Mouse (Mus musculus) left cerebral cortex, postnatal 25 days (tissue): ENCODE data around the gene Cdkal1. TPM values are rescaled to one million over a fixed set of nuclear protein-coding genes. Genes with fewer than 3 reads are reported as not detected.

Experiments
- DNase-seq, 2 experiments: peaks; one replicate each; pipeline ENCODE4 v3.0.0; 2022; ENCODE audit warnings: low spot score in 2 of 2, mixed read lengths in 1 of 2
- intact Hi-C: fragments of 180-260 bp; cut with DNase I; formaldehyde crosslinking; loops from one replicate; pipeline ENCODE4 v1.15.1; 2025
- total RNA-seq, 2 experiments: library from RNA; stranded (reverse); gene quantifications; 2 replicates each; pipeline ENCODE4 v1.2.3; 2021

Gene Cdkal1
- total RNA-seq, 2 experiments from 2014 or later = 20.0 to 20.1 TPM

DNA sequence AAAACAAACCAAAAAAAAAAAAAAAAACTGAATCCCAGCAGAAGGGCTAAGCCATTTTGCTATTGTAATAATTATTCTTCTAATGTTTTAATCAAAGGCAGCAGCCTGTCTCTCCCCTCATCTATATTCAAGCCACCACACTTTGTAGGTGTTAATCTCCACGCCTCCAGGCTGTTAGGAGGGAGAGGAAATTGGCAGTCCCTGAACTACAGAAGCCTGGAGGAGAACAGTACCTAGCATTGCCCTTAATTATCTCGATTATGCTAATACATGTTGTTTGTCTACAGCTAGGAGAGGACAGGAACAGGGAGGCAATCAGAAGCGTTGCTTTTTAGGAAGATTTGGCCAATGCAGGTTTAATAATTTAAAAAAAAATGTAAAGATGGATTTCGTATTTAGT is 659.8 kb downstream of the Cdkal1 start:
- DNase-seq = no peak

DNA sequence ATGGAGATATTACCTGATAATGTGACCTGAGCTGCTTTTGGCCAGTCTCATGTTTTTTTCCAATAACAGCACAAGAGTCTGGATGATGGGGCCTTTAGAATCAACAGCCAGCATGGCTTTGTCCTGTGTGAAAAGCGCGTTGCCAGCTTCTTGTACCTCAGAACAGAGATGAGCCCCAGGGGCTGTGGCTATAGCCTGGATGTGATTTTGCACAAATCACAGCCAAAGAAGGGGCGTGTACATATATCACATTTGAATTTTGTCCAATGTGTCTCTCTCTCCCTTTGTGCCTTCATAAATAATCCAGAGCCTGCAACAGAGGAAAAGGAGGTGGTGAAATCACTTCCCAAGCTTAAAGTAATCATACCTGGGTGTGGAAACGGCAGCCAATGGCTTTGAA is 660.5 kb downstream of the Cdkal1 start:
- intact Hi-C loops = no loop called here
- DNase-seq = no peak

More for the DNA sequence above, 659.8 kb downstream of the Cdkal1 start:
- intact Hi-C loops = no loop called here

GRCm38 (mm10) chr13:29192697-29193096 is 662.8 kb downstream of the Cdkal1 start:
- DNase-seq = no peak
- intact Hi-C loops = no loop called here

DNA sequence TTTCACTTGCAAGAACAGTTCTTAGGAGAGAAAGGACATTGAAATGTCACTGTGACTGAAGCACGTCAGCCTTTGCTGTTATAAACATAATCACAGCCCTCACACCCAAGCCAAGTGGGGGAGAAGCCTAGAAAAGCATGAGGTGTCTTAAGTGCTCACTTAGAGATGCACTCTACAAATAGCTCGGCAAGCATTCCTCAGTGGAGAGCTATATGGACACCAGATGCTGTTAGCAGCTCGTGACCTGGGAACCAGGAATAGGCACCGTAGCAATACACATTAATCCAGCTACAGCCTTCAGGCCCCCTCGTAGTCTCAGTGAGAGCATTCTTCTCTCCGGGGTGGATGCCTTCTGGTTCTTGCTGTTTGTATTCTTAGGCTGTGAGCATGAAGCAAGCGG is 664.9 kb downstream of the Cdkal1 start:
- no peak for DNase-seq
- intact Hi-C loops = no loop called here

GRCm38 (mm10) chr13:29186748-29187147 is 668.7 kb downstream of the Cdkal1 start:
- no peak for DNase-seq
- intact Hi-C loops = no loop called here

DNA sequence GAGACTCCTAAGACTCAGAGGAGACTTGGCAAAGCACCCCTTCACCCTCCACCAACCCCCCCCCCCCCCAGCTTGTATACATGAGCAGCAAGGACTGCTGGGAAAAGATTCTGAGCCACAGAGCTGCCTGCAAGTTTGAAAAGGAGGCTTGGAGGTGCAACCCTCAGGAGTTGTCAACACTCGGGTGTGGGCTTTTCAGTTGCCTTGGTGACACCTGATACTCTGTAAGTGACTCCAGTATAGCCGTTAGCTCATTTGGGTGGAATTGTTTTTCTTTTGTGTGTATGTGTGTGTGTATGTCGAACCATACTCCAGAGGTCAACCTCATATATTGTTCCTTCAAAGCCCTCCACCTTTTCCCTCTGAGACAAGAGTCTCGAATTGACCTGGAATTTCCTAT is 669.9 kb downstream of the Cdkal1 start:
- DNase-seq = no peak
- intact Hi-C loops = no loop called here

GRCm38 (mm10) chr13:29184545-29184944 is 670.9 kb downstream of the Cdkal1 start:
- intact Hi-C loops = no loop called here
- DNase-seq = peak in 1 of 2 experiments; percentile 24

DNA sequence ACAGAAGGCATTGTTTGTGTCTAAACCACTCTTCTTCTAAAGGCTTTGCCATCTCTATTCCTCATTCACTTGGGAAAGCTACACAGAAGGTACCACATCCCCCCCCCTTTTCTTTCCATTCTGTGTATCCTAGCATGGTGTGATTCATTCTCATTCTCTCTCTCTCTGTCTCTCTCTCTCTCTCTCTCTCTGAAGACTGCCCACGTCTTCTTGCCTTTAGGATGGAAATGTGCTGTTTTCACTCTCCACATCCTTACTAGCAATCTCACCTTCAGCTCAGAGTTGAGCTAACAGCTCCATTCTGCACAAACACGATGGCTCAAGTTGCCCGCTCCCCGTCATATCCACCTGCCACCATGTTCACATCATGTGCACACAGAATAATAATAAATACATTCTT is 675.6 kb downstream of the Cdkal1 start:
- peak in 1 of 2 experiments; percentile 31 for DNase-seq
- intact Hi-C loops = no loop called here

DNA sequence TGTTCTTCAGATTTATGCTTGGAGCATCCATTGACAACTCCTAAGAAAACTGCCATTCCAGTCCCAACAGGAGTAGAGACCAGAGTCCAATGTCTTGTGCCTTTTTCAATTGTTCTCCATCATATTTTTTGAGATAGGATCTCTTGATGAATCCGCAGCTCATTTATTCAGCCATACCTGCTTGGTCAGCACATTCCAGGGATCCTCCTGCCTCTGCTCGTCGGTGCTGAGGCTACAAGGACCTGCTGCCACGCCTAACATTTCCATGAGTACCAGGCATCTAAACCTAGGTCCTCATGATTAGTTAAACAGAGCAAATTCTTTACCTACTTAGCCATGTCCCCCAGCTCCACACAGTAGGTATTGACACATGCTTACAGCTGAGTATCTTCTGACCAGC is 676.2 kb downstream of the Cdkal1 start:
- intact Hi-C loops = no loop called here
- DNase-seq = no peak

GRCm38 (mm10) chr13:29177889-29178486 is 677.5 kb downstream of the Cdkal1 start:
- DNase-seq = no peak
- intact Hi-C loops = no loop called here

GRCm38 (mm10) chr13:29169356-29169755 is 686.1 kb downstream of the Cdkal1 start:
- intact Hi-C loops = no loop called here

GRCm38 (mm10) chr13:29164845-29165524 is 690.5 kb downstream of the Cdkal1 start:
- DNase-seq = no peak
- intact Hi-C loops = no loop called here

More at GRCm38 (mm10) chr13:29169356-29169755, 686.1 kb downstream of the Cdkal1 start:
- DNase-seq = no peak

DNA sequence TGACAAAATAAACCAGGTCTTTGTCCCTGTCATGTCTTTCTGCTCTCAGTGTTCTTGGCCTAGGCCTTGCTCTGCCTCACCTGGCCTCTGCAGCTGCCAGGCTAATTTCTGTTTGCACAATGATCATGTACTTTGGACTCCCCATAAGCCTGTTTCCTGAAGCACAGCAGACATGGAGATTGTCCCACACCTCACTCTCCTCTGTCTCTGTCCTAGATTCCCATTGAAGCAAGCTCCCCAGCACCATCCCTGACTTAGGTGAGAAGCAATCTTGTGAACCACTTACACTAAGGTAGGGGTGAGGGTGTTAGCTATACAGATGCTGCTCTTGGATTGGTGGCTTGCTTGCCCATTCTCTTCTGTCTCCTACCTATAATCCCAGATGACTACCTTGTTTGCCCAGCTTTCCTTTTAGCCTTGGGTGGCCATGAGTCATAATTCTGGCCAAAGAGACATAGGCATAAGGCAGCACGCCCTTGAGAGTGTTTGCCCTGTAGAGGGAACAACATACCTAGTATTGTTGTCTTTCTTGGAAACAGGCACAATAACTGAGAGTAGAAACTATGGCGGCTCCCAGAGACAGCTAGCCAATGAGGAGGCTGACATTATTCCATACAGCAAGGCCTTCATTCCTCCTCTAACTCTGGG is 692.5 kb downstream of the Cdkal1 start:
- intact Hi-C loops = no loop called here
- DNase-seq = no peak

DNA sequence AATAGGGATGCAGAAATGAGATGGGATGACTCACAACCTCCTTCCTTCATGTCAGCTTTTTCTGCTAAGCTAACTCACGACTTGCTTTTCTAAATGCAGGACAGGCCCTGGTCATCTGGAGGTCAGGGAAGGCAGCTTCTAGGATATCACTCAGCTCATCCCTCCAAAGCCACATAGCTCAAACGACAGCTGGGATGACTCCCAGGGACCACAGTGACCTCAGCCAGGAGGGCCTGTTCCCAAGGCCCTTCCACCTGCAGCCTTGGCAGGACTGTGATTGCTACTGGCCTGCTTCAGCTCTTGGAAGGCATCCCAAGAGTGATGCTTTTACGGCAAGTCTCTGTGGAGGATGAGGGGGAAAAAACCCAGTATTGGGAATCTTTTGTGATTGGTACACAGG is 693.0 kb downstream of the Cdkal1 start:
- intact Hi-C loops = no loop called here
- no peak for DNase-seq

DNA sequence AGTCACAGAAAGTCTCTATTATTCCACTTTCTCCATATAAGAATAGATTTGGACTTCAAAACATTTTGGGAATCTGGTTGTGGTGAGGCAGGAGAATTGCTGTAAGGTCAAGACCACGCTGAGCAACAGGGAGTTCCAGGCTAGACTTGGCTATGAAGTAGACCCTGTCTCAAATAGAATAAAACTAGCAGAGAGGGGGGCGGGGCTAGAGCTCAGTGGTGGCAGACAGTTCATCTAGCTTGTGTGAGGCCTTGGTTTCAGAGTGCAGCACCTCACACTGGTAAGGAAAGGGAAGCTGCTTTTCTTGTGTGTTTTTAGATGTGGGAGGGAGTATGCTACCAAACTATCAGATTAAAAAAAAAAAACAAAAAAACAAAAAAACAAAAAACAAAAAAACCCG is 694.0 kb downstream of the Cdkal1 start:
- intact Hi-C loops = no loop called here
- DNase-seq = no peak

DNA sequence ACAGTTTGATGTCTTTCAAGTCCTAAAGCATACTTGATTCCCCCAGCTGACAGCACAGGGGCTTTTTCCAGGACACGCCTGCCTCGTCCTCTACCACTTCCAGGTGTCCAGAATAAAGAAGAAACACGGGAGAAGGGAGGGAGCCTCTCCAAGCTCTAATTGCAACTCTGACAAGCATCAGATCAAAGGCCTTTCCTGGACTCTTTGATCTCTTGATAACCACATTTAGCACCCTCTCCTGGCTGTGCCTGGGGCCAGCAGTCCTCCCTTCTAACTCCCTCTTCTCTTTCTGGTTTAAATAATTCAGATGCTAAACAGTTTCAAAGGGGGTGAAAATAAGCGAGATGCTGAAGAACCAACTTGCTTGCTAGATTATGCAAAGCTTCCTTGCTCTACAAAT is 698.8 kb downstream of the Cdkal1 start:
- intact Hi-C loops = no loop called here
- no peak for DNase-seq

GRCm38 (mm10) chr13:29155297-29155696 is 700.2 kb downstream of the Cdkal1 start:
- DNase-seq = no peak
- intact Hi-C loops = no loop called here

- intact Hi-C loops = no loop called here
Measured at GRCm38 (mm10) chr13:29150120-29150519, 705.4 kb downstream of the Cdkal1 start.

DNA sequence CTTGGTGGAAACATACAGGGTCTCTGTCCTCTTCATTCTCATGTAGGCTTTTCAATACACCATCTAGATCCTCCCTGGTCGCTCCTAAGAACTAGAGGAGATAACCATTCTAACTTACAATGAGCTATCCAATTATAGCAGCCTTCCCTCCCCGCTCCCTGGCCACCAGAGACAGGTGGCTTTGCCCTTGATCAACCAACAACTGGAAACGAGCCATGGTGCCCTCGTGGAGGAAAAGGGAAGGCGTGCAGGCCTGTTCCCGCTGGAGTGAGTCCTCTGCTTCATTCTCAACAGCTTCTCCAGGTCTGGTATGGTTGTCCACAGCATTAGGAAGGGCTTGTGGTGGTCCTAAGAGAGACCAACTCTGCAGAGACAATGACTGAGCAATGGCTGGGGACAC is 706.1 kb downstream of the Cdkal1 start:
- intact Hi-C loops = no loop called here
- no peak for DNase-seq

More at GRCm38 (mm10) chr13:29150120-29150519, 705.4 kb downstream of the Cdkal1 start:
- DNase-seq = no peak

GRCm38 (mm10) chr13:29148616-29149015 is 706.9 kb downstream of the Cdkal1 start:
- no peak for DNase-seq
- intact Hi-C loops = no loop called here
